Mouse (Mus musculus) liver, embryonic 16.5 days (tissue): Measurements from ENCODE around the gene Itprid2. TPM values are rescaled to one million over a fixed set of nuclear protein-coding genes. Genes with fewer than 3 reads are reported as not detected.

Experiments used
- ATAC-seq: fragments of 200-750 bp; cut with Nextera tagmentation; 2 replicates; pipeline ENCODE4 v1.8.0; 2017; ENCODE audit warnings: low read depth, mild to moderate bottlenecking, moderate number of reproducible peaks, moderate library complexity
- H3K27ac ChIP-seq: fragments of 300-500 bp; sonication (generic); 2 replicates; pipeline ENCODE4 v1.5.1; 2014; ENCODE audit warnings: mild to moderate bottlenecking, low read length
- H3K27me3 ChIP-seq: fragments of 300-500 bp; sonication (generic); 2 replicates; pipeline ENCODE4 v1.6.1; 2014; ENCODE audit warnings: low read depth, low read length, mixed read lengths; ENCODE audit not compliant: control insufficient read depth, insufficient read depth
- H3K36me3 ChIP-seq: fragments of 300-500 bp; sonication (generic); 2 replicates; pipeline ENCODE4 v1.6.1; 2014; ENCODE audit warnings: mild to moderate bottlenecking; ENCODE audit not compliant: control insufficient read depth, insufficient read depth
- H3K4me1 ChIP-seq: fragments of 300-500 bp; sonication (generic); 2 replicates; pipeline ENCODE4 v1.6.1; 2014; ENCODE audit warnings: low read depth, low read length, mixed read lengths; ENCODE audit not compliant: control insufficient read depth
- H3K4me2 ChIP-seq: fragments of 300-500 bp; sonication (generic); 2 replicates; pipeline ENCODE4 v1.6.1; 2014; ENCODE audit warnings: low read depth, low read length, mixed read lengths
- H3K4me3 ChIP-seq: fragments of 300-500 bp; sonication (generic); 2 replicates; pipeline ENCODE4 v1.5.1; 2014; ENCODE audit warnings: low read depth, mild to moderate bottlenecking, low read length
- H3K9ac ChIP-seq: fragments of 300-500 bp; sonication (generic); 2 replicates; pipeline ENCODE4 v1.6.1; 2014; ENCODE audit warnings: low read depth, low read length
- H3K9me3 ChIP-seq: fragments of 300-500 bp; sonication (generic); replicated peaks from 2 replicates; pipeline ENCODE4 v1.6.1; 2016; ENCODE audit warnings: low read length; ENCODE audit not compliant: control insufficient read depth
- WGBS: fragments of 180-500 bp; shearing (Covaris S2); extraction: QIAGEN DNeasy Blood & Tissue Kit; methylation state at CpG from one replicate; pipeline ENCODE4 v1.1.7; 2014; ENCODE audit not compliant: insufficient replicate concordance; 5-methylcytosine and 5-hydroxymethylcytosine counted together
- polyA plus RNA-seq: library from polyadenylated mRNA; unstranded; fragments of >200 nt; fragmentation: Nextera tagmentation; extraction: Ambion mirVana; gene quantifications from 2 replicates; pipeline ENCODE4 v1.2.1, GENCODE M21; 2015

Itprid2 gene
- polyA plus RNA-seq, 1 experiment from 2014 or later = 4.3 TPM

- Histone ChIP-seq H3K36me3 (no peaks in the 10 kb centered on the region), H3K4me1 (no peaks in the 10 kb centered on the region), H3K9me3 (no peaks in the 10 kb centered on the region), H3K4me3 (no peak overlapping the region), H3K27me3 (no peaks in the 10 kb centered on the region), H3K4me2 (no peak overlapping the region), H3K27ac (no peak overlapping the region), H3K9ac (no peak overlapping the region)
- ATAC-seq = no peak
- WGBS = 68% methylated on average over 4 of the region's 4 CpGs
These were observed 48.1 kb downstream of the Itprid2 start for GRCm38 (mm10) chr2:79683258-79683657.

- no peak overlapping the region for H3K9ac ChIP-seq
- no peaks in the 10 kb centered on the region for H3K36me3 ChIP-seq
- no peak overlapping the region for H3K4me2 ChIP-seq
- no peaks in the 10 kb centered on the region for H3K27me3 ChIP-seq
- 33% methylated on average over 3 of the region's 3 CpGs for WGBS
- no peak for ATAC-seq
- H3K4me1 ChIP-seq = no peaks in the 10 kb centered on the region
- H3K9me3 ChIP-seq = no peaks in the 10 kb centered on the region
- H3K4me3 ChIP-seq = no peak overlapping the region
- H3K27ac ChIP-seq = no peak overlapping the region
These were observed 55.7 kb downstream of the Itprid2 start for GRCm38 (mm10) chr2:79690838-79691237.

DNA sequence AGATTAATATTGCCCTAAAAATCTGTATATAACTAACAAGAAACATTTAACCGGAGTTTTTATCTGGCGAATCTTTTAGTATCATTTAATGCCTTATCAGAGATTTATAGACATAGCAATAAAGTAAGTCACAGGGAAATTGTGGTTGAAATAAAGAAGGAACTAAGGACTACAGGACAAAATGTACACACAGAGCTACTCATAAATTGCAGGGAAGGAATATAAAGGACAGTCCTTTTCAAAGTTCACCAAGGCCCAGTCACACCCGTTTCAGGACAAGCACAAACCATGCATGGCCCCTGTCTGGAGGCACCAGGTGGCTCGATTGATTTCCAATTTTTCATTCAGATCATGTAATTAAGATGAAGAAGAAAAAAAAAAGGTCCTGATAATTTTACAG lies 60.0 kb downstream of the Itprid2 start:
- no peaks in the 10 kb centered on the region for H3K27me3 ChIP-seq
- H3K36me3 ChIP-seq = no peaks in the 10 kb centered on the region
- H3K4me3 ChIP-seq = no peak overlapping the region
- WGBS = 66% methylated on average over 4 of the region's 4 CpGs
- ATAC-seq = no peak
- no peak overlapping the region for H3K9ac ChIP-seq
- H3K9me3 ChIP-seq = no peaks in the 10 kb centered on the region
- H3K27ac ChIP-seq = no peak overlapping the region
- no peaks in the 10 kb centered on the region for H3K4me1 ChIP-seq
- H3K4me2 ChIP-seq = no peak overlapping the region

- WGBS = 41% methylated on average over 12 of the region's 12 CpGs
These were observed 60.8 kb downstream of the Itprid2 start for GRCm38 (mm10) chr2:79695939-79696338.

DNA sequence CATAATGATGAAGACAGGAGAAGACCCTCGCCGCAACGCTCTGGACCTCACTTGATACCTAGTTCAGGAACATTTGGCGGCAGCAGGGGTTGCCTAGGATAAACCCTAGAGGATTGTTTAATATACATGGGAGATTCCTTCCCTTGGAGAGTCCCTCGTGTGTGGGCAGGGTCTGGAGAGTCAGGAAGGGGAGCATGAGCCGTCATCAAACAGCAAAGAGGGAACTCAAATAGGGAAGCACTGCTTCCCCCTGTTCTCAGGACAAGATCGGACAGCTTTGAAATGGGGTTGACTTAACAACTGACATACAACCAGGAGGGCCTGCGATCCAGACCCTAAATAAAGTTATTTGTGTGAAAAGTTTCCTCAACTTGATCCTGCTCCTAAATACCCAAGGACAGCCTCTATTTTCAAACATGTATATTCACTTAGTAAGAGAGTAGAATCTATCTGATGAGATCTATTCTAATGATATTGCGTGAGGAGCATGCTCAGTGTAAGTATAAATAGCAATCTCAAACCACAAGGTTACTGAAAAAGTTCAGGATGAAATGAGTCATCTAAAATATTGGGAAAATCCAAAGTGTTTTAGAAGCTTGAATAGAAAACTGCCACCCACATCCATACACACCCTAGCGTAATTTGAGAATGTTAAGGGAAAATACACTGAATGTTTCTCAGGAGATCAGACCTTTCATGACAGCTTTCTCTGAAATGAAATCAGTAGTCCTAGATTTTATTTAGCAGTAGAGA lies 61.5 kb downstream of the Itprid2 start:
- Histone ChIP-seq H3K4me3 (no peak overlapping the region), H3K27ac (no peak overlapping the region), H3K4me2 (no peak overlapping the region), H3K9me3 (no peaks in the 10 kb centered on the region), H3K36me3 (no peaks in the 10 kb centered on the region), H3K9ac (no peak overlapping the region), H3K4me1 (no peaks in the 10 kb centered on the region), H3K27me3 (no peaks in the 10 kb centered on the region)
- ATAC-seq = no peak
- WGBS = 53% methylated on average over 10 of the region's 10 CpGs

More at GRCm38 (mm10) chr2:79695939-79696338, 60.8 kb downstream of the Itprid2 start:
- Histone ChIP-seq H3K27ac (no peak overlapping the region), H3K4me3 (no peak overlapping the region), H3K36me3 (no peaks in the 10 kb centered on the region), H3K4me2 (no peak overlapping the region), H3K9ac (no peak overlapping the region), H3K9me3 (no peaks in the 10 kb centered on the region), H3K4me1 (no peaks in the 10 kb centered on the region), H3K27me3 (no peaks in the 10 kb centered on the region)
- no peak for ATAC-seq

DNA sequence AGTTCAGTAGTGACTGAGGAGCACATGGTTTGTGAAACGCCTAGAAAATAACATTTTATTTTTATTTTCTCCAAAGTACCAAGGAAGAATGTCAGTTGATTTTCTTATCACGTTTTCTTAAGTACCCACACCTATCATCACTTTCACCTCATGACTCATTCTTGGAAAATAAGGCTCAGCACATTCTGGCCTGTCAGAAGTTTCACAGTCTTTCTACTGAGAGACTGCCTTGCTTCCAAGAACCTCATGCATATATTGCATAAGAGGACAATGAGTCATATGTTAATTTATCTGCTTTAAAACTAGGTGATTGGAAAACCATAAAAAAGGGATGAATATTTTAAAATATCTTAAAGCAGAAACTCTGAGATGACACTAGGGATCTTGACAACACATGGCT lies 63.0 kb downstream of the Itprid2 start:
- Histone ChIP-seq H3K36me3 (no peaks in the 10 kb centered on the region), H3K27me3 (no peaks in the 10 kb centered on the region), H3K4me3 (no peak overlapping the region), H3K9me3 (no peaks in the 10 kb centered on the region), H3K27ac (no peak overlapping the region), H3K4me2 (no peak overlapping the region), H3K9ac (no peak overlapping the region), H3K4me1 (no peaks in the 10 kb centered on the region)
- no peak for ATAC-seq
- WGBS = 35% methylated on average over 2 of the region's 2 CpGs

DNA sequence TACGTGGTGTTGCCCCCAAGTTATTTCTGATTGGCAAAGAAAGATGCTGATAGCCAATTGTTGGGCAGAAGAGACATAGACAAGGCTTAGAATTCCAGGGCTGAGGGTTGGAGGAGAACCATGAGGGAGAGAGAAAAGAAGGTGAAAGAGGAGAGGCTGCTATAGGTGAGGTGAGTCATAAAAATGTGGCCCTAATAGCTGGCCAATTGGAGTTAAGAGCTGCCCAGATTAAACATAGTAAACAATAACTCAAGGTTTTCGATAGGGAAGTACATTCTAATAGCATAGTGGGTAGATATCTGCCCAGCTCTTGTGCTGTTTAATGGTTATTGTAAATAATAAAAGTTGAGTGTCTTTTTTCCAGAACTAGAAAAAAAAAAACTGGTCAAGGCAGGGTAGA lies 69.6 kb downstream of the Itprid2 start:
- Histone ChIP-seq H3K27ac (no peak overlapping the region), H3K4me1 (no peaks in the 10 kb centered on the region), H3K9ac (no peak overlapping the region), H3K9me3 (no peaks in the 10 kb centered on the region), H3K36me3 (no peaks in the 10 kb centered on the region), H3K4me2 (no peak overlapping the region), H3K27me3 (no peaks in the 10 kb centered on the region), H3K4me3 (no peak overlapping the region)
- ATAC-seq = no peak
- WGBS = 59% methylated on average over 2 of the region's 2 CpGs

DNA sequence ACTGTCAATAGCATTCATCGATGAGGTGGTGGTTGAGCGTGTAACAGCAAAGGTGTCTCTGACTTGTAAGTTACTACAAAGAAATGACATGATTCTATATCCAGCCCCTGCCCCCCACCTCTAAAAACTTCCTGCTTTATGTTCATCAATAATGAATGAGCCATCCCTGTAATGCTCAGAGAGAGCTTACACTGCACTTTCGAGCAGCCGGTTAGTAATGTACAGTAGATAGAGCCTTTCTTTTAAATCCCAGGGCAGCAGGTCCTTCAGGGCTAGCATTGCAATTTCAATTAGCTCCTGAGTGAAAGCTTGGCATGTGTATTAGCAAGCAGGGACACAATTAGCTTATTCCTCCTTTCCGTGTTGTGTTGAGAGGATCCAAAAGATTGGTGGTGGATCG lies 72.4 kb downstream of the Itprid2 start, which contains the start of gene Ppp1r1c:
TSS of gene Ppp1r1c (plus strand) at position 206 of the 400 bp plus-strand sequence.
- no peak within 1 kb of the TSS for H3K27ac ChIP-seq
- no peaks in the 10 kb centered on the region for H3K4me1 ChIP-seq
- no peak within 1 kb of the TSS for H3K4me2 ChIP-seq
- H3K36me3 ChIP-seq = no peaks in the 10 kb centered on the region
- no peak within 1 kb of the TSS for H3K4me3 ChIP-seq
- H3K27me3 ChIP-seq = no peaks in the 10 kb centered on the region
- no peaks in the 10 kb centered on the region for H3K9me3 ChIP-seq
- no peak for ATAC-seq
- 73% methylated on average over 6 of the region's 6 CpGs for WGBS
- H3K9ac ChIP-seq = no peak within 1 kb of the TSS

DNA sequence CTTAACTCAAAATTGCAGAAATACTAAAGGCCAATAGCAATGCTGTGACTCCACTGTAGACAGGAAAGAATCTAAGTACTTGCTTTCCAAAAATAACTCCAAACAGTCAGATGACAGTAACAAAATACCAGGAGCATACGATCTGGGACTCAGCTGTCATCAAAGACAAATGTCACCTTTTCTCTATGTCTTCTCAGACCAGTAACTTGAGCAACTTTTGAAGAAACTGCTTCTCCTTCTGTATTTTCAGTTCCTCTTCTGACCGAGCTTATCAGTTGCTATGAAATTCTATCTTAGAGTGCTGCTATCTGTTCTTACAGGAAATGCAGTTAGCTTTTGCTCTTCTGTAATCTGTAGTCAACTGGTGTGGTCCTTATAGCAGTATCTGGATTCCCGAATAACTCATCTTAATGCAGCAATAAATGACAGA lies 78.5 kb downstream of the Itprid2 start:
- 8% methylated on average over 3 of the region's 3 CpGs for WGBS

More for the DNA sequence above, 78.5 kb downstream of the Itprid2 start:
- no peak overlapping the region for H3K27ac ChIP-seq
- no peak overlapping the region for H3K4me3 ChIP-seq
- no peaks in the 10 kb centered on the region for H3K4me1 ChIP-seq
- ATAC-seq = peak; percentile 5; the same call in 1 of the 2 replicates
- H3K4me2 ChIP-seq = no peak overlapping the region
- no peak overlapping the region for H3K9ac ChIP-seq
- no peaks in the 10 kb centered on the region for H3K9me3 ChIP-seq
- H3K36me3 ChIP-seq = no peaks in the 10 kb centered on the region
- no peaks in the 10 kb centered on the region for H3K27me3 ChIP-seq
